Mouse (Mus musculus): ENCODE data around the gene Tcf12. TPM values are rescaled to one million over a fixed set of nuclear protein-coding genes. Genes with fewer than 3 reads are reported as not detected.

Gene Tcf12
- polyA plus RNA-seq, 1 experiment from 2014 or later: 43.6 TPM

DNA sequence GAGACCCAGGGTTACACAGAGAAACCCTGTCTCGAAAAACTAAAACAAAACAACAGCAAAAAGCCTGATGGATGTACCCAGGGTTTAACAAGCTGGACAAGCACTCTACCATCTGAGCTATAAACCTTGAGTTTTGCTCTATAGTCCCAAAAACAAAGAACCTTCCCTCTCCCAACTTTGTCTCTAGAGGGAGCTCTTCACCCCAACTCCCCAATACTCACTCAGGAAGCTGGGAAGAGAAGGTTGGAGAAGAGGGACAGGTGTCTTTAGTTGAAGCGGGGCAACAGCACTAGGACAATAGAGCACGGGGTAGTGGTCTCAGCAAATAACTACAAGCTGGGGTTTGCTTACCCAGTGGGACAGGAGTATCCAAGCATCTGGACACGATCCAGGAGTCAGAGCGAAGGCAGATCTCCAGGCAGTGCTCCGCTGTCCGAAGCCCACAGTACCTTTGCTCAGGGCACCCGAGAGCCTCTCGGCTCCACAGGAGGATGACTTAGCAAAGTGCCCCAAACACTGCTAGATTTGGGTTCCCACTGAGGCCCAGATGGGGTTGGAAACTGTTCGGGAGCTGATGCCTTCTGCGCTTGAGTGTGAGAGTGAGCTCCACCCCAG, 302.9 kb downstream of the Tcf12 start:
- Histone ChIP-seq H3K4me2 (ENCODE audit: low read depth, low read length) (peak overlapping the region; percentile 30; the same call in 1 of the 2 replicates), H3K27ac (ENCODE audit: low read length) (no peak overlapping the region), H3K9me3 (replicated peaks; ENCODE audit: control insufficient read depth, low read length) (no peaks in the 10 kb centered on the region), H3K4me1 (ENCODE audit: control insufficient read depth, insufficient read depth, low read length) (no peaks in the 10 kb centered on the region), H3K9ac (ENCODE audit: low read length) (no peak overlapping the region), H3K36me3 (ENCODE audit: control insufficient read depth, insufficient read depth, low read length) (no peaks in the 10 kb centered on the region), H3K4me3 (replicated peaks; ENCODE audit: low read length) (no peak overlapping the region), H3K27me3 (ENCODE audit: control insufficient read depth, insufficient read depth, low read length) (no peaks in the 10 kb centered on the region)
- ATAC-seq (ENCODE audit: insufficient read depth, low FRiP score): peak; percentile 8; the same call in 1 of the 2 replicates
- 42% methylated on average over 11 of the region's 11 CpGs for WGBS

DNA sequence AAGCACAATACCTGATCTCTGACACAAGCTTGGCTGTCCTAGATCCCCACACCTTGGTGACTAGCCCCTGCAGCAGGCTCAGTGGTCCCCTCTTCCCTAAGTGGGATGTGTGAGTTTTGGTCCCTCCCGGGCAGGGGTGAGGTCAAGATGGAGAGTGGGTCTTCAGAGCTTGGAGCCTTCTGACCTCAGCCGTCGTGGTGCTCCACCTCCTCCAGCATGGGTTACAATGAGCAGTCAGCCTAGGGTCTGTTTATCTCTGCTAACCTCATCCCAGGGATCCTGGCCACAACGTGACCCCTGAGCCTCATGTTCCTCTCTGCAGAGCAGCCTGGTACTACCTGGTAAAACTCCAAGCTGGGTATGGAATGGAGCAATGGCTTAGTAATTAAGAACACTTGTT, 303.9 kb downstream of the Tcf12 start:
- Histone ChIP-seq H3K9me3 (replicated peaks; ENCODE audit: control insufficient read depth, low read length) (no peaks in the 10 kb centered on the region), H3K4me2 (ENCODE audit: low read depth, low read length) (no peak overlapping the region), H3K27me3 (ENCODE audit: control insufficient read depth, insufficient read depth, low read length) (no peaks in the 10 kb centered on the region; the same call in 1 of the 2 replicates), H3K4me3 (replicated peaks; ENCODE audit: low read length) (no peak overlapping the region), H3K4me1 (ENCODE audit: control insufficient read depth, insufficient read depth, low read length) (no peaks in the 10 kb centered on the region), H3K36me3 (ENCODE audit: control insufficient read depth, insufficient read depth, low read length) (no peaks in the 10 kb centered on the region), H3K27ac (ENCODE audit: low read length) (no peak overlapping the region), H3K9ac (ENCODE audit: low read length) (no peak overlapping the region)
- no peak for ATAC-seq (ENCODE audit: insufficient read depth, low FRiP score)
- 45% methylated on average over 4 of the region's 4 CpGs for WGBS

DNA sequence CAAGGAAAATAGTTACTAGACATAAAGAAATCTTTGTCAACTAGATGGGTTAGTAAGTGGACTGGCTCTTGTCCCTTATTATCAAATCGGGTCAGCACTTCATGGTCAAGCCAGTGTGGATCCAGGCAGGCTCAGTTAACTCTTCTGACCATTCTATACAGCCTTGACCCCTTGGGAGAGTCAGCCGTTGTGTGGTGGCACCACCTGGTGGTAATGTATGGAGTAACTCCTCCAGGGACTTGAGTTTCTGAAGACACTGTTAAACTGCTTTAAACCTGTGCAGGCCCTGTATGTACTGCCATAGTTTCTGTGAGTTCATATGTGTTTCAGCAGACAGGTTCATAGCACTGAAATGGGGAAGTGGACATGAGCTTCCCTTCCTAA, 305.3 kb downstream of the Tcf12 start:
- Histone ChIP-seq H3K4me2 (ENCODE audit: low read depth, low read length) (no peak overlapping the region), H3K36me3 (ENCODE audit: control insufficient read depth, insufficient read depth, low read length) (no peaks in the 10 kb centered on the region), H3K9ac (ENCODE audit: low read length) (no peak overlapping the region), H3K27ac (ENCODE audit: low read length) (no peak overlapping the region), H3K4me3 (replicated peaks; ENCODE audit: low read length) (no peak overlapping the region), H3K27me3 (ENCODE audit: control insufficient read depth, insufficient read depth, low read length) (no peaks in the 10 kb centered on the region; the same call in 1 of the 2 replicates), H3K9me3 (replicated peaks; ENCODE audit: control insufficient read depth, low read length) (no peaks in the 10 kb centered on the region), H3K4me1 (ENCODE audit: control insufficient read depth, insufficient read depth, low read length) (no peaks in the 10 kb centered on the region)
- WGBS: 1% methylated on average over 2 of the region's 2 CpGs
- peak; percentile 41; the same call in 1 of the 2 replicates for ATAC-seq (ENCODE audit: insufficient read depth, low FRiP score)

DNA sequence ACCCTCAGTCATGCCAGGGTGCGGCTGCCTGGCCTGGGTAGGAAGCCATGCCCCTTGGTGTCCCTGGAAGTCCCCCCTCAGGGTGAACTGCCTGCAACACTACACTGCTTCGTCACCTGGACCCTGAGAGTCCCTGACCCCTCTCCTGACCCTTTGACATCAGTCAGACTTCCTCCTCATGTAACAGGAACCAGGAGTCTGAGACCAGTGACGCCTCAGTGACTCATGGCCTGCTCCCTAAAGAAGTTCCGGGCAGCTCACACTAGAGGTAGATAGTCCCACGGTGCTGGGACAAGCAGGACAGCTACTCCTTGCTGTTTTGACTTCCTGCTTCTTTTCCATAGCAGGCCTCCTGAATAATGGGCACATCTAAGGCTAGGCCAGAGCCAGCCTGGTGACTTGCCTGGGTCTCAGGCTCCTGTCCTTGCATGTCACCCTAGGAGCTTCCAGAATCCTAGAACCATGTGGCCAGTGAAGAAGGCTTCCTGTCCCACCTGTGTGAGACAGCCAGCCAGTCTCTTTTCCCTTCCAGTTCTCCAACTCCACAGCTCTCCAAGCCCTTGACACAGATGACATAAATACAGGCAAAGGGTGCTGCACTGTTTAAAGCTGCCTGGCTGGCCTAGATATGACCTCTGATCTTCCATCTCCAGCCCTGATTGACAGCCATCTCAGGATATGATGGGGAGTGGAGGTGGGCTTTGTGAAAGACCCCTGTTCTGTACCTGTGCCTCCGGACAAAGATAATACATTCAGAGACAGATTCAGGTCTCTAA, 305.8 kb downstream of the Tcf12 start:
- no peak overlapping the region for H3K4me2 ChIP-seq (ENCODE audit: low read depth, low read length)
- no peaks in the 10 kb centered on the region for H3K9me3 ChIP-seq (replicated peaks; ENCODE audit: control insufficient read depth, low read length)
- no peak overlapping the region for H3K27ac ChIP-seq (ENCODE audit: low read length)
- H3K36me3 ChIP-seq (ENCODE audit: control insufficient read depth, insufficient read depth, low read length): no peaks in the 10 kb centered on the region
- WGBS: 70% methylated on average over 6 of the region's 6 CpGs
- ATAC-seq (ENCODE audit: insufficient read depth, low FRiP score): no peak
- no peak overlapping the region; the same call in 1 of the 2 replicates for H3K9ac ChIP-seq (ENCODE audit: low read length)
- H3K27me3 ChIP-seq (ENCODE audit: control insufficient read depth, insufficient read depth, low read length): no peaks in the 10 kb centered on the region; the same call in 1 of the 2 replicates
- no peaks in the 10 kb centered on the region for H3K4me1 ChIP-seq (ENCODE audit: control insufficient read depth, insufficient read depth, low read length)
- H3K4me3 ChIP-seq (replicated peaks; ENCODE audit: low read length): no peak overlapping the region

DNA sequence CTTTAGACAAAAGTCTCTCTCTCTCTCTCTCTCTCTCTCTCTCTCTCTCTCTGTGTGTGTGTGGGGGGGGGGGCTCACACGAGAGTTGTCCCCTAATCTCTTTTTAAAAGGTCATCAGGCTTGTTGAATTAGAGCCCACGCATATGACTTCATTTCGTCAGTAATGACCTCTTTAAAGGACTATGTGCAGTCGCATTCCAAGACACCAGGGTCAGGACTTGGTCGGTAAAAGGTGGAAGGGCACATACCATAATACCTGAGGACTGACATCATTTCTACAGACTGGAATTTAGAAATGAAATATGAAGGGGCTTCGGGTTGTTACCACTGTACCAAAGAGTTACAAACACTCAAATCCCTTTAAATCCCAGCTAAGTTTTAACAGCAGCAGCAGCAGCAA, 307.6 kb downstream of the Tcf12 start:
- H3K9ac ChIP-seq (ENCODE audit: low read length): no peak overlapping the region
- H3K36me3 ChIP-seq (ENCODE audit: control insufficient read depth, insufficient read depth, low read length): no peaks in the 10 kb centered on the region
- ATAC-seq (ENCODE audit: insufficient read depth, low FRiP score): no peak
- no peak overlapping the region for H3K4me3 ChIP-seq (replicated peaks; ENCODE audit: low read length)
- no peaks in the 10 kb centered on the region for H3K4me1 ChIP-seq (ENCODE audit: control insufficient read depth, insufficient read depth, low read length)
- no peak overlapping the region for H3K4me2 ChIP-seq (ENCODE audit: low read depth, low read length)
- H3K27me3 ChIP-seq (ENCODE audit: control insufficient read depth, insufficient read depth, low read length): no peaks in the 10 kb centered on the region; the same call in 1 of the 2 replicates
- WGBS: 39% methylated on average over 6 of the region's 6 CpGs
- H3K9me3 ChIP-seq (replicated peaks; ENCODE audit: control insufficient read depth, low read length): no peaks in the 10 kb centered on the region
- no peak overlapping the region for H3K27ac ChIP-seq (ENCODE audit: low read length)

DNA sequence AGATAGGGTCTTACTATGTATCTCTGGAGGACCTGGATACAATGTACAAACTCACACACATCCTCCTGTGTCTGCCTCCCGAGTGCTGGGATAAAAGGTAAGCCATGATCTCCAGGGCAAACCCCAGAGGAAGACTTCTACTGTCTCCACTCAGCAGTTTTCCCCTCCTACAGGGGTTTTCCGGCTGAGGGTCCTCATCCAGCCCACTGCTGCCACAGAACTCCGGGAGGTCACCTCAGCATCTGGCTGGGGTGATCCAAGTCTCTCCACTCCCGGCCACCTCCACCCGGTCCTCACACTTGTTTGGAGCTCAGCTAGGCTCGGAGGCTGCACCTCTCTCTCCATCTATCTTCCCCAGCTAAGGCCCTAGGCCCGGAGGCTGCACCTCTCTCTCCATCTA, 308.4 kb downstream of the Tcf12 start:
- Histone ChIP-seq H3K9ac (ENCODE audit: low read length) (no peak overlapping the region), H3K9me3 (replicated peaks; ENCODE audit: control insufficient read depth, low read length) (no peaks in the 10 kb centered on the region), H3K4me2 (ENCODE audit: low read depth, low read length) (no peak overlapping the region), H3K27ac (ENCODE audit: low read length) (no peak overlapping the region), H3K4me3 (replicated peaks; ENCODE audit: low read length) (no peak overlapping the region), H3K27me3 (ENCODE audit: control insufficient read depth, insufficient read depth, low read length) (no peaks in the 10 kb centered on the region; the same call in 1 of the 2 replicates), H3K36me3 (ENCODE audit: control insufficient read depth, insufficient read depth, low read length) (no peaks in the 10 kb centered on the region), H3K4me1 (ENCODE audit: control insufficient read depth, insufficient read depth, low read length) (no peaks in the 10 kb centered on the region)
- 46% methylated on average over 7 of the region's 7 CpGs for WGBS
- ATAC-seq (ENCODE audit: insufficient read depth, low FRiP score): no peak

DNA sequence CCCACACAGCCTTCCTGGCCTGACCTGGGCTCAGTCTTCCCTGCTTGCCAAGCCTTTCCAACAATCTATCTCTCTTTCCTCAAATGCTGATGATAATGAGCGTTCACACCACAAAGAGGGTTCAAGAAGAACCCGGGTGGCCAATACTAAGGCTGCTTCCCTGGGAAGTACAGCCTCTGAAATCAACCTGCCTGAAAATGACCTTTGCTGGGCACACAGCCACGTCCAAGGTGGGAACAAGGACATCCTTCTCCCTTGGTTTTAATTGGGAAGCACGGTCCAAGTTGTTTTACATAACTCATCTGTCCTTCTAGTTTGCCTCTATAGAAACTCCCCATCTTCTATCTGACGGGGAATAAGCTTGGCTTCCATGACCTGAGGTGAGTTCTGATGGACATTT, 312.1 kb downstream of the Tcf12 start:
- WGBS: 75% methylated on average over 5 of the region's 5 CpGs
- Histone ChIP-seq H3K27me3 (ENCODE audit: control insufficient read depth, insufficient read depth, low read length) (no peaks in the 10 kb centered on the region; the same call in 1 of the 2 replicates), H3K36me3 (ENCODE audit: control insufficient read depth, insufficient read depth, low read length) (no peaks in the 10 kb centered on the region), H3K27ac (ENCODE audit: low read length) (no peak overlapping the region), H3K4me1 (ENCODE audit: control insufficient read depth, insufficient read depth, low read length) (no peaks in the 10 kb centered on the region), H3K9me3 (replicated peaks; ENCODE audit: control insufficient read depth, low read length) (no peaks in the 10 kb centered on the region), H3K4me3 (replicated peaks; ENCODE audit: low read length) (no peak overlapping the region), H3K4me2 (ENCODE audit: low read depth, low read length) (no peak overlapping the region), H3K9ac (ENCODE audit: low read length) (no peak overlapping the region)
- no peak for ATAC-seq (ENCODE audit: insufficient read depth, low FRiP score)

DNA sequence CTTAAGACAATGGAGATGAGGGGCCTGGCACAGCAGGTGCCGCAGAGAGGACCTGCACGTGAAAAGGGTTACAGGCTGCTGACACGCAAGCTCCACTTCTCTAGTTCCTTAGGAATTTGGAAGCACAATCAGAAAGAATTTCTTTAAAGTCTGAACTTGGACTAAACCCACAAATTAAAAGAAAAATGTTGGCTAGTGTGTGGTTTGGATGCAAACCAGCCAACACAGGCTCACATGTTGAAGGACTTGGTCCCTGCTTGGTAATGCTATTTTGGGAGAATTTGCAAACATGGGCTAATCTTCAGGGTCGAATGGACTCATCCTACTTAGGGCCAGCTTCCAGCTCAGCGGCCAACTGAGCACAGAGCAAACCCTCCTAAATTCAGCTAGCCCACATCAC, 313.5 kb downstream of the Tcf12 start:
- H3K9ac ChIP-seq (ENCODE audit: low read length): no peak overlapping the region
- WGBS: 62% methylated on average over 5 of the region's 5 CpGs
- H3K27ac ChIP-seq (ENCODE audit: low read length): no peak overlapping the region
- H3K27me3 ChIP-seq (ENCODE audit: control insufficient read depth, insufficient read depth, low read length): no peaks in the 10 kb centered on the region
- H3K4me3 ChIP-seq (replicated peaks; ENCODE audit: low read length): no peak overlapping the region
- no peak overlapping the region for H3K4me2 ChIP-seq (ENCODE audit: low read depth, low read length)
- no peaks in the 10 kb centered on the region for H3K9me3 ChIP-seq (replicated peaks; ENCODE audit: control insufficient read depth, low read length)
- no peak for ATAC-seq (ENCODE audit: insufficient read depth, low FRiP score)
- H3K36me3 ChIP-seq (ENCODE audit: control insufficient read depth, insufficient read depth, low read length): no peaks in the 10 kb centered on the region
- H3K4me1 ChIP-seq (ENCODE audit: control insufficient read depth, insufficient read depth, low read length): no peaks in the 10 kb centered on the region

Data from stomach, embryonic 16.5 days (tissue).